Mouse (Mus musculus) bone marrow, adult 2 months (tissue): Measurements from ENCODE around the gene Atp8a2. TPM values are rescaled to one million over a fixed set of nuclear protein-coding genes. Genes with fewer than 3 reads are reported as not detected.

ENCODE experiments used
- H3K27ac ChIP-seq: fragments of 200-500 bp; 2 replicates; pipeline ENCODE4 v1.5.1; 2012; ENCODE audit warnings: low read depth, mild to moderate bottlenecking, control low read depth, inconsistent platforms, low read length; ENCODE audit not compliant: control insufficient read depth, poor library complexity, insufficient read depth
- H3K4me1 ChIP-seq: fragments of 200-500 bp; 2 replicates; pipeline ENCODE4 v1.6.1; 2011; ENCODE audit warnings: low read length; ENCODE audit not compliant: control insufficient read depth, insufficient read depth
- H3K4me3 ChIP-seq: fragments of 200-500 bp; replicated peaks from 2 replicates; pipeline ENCODE3; 2011; ENCODE audit warnings: mild to moderate bottlenecking, low read depth, low read length, control low read depth; ENCODE audit not compliant: control insufficient read depth
- CTCF ChIP-seq: fragments of 200-500 bp; IDR thresholded peaks from 2 replicates; pipeline ENCODE4 v1.5.1; 2011; ENCODE audit warnings: low read length, control low read depth; ENCODE audit not compliant: control insufficient read depth, insufficient read depth
- POLR2A ChIP-seq: fragments of 200-500 bp; IDR thresholded peaks from 2 replicates; pipeline ENCODE4 v1.6.1; 2011; ENCODE audit warnings: low read depth, mild to moderate bottlenecking, control low read depth, low read length, borderline replicate concordance; ENCODE audit not compliant: control insufficient read depth
- WGBS: fragments of 180-500 bp; shearing (Covaris S2); methylation state at CpG from one replicate; pipeline ENCODE4 v1.1.7; 2018; 5-methylcytosine and 5-hydroxymethylcytosine counted together
- polyA plus RNA-seq: library from polyadenylated mRNA; stranded (reverse); fragments of >200 nt; gene quantifications from 2 replicates; pipeline ENCODE4 v1.2.4, GENCODE M21; 2011; ENCODE audit warnings: low replicate concordance; ENCODE audit not compliant: missing spikeins, insufficient read depth, insufficient read length

The Atp8a2 gene
- polyA plus RNA-seq, 1 experiment: 0.20 TPM

DNA sequence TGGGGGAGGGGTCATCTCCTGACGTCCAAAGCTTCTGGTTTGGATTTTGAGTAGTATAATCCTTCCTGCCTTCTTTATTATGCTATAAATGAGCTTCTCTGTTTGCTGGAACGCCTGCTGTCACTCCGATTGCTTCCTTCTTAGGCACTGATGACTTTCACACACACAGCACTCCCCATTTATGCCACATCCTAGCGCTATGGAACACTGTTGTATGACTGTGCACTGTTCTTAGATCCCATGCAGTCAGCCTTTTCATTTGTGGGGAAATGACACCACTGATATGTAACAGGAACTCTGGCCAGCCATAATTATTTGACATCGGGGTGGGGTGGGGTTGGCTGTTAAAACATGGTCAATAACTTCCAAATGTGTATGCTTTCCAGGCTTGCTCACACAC is 306.2 kb downstream of the Atp8a2 start:
- H3K4me1 ChIP-seq: no peaks in the 10 kb centered on the region
- 64% methylated on average over 5 of the region's 5 CpGs for WGBS
- no peak overlapping the region for H3K4me3 ChIP-seq
- no peak overlapping the region for H3K27ac ChIP-seq
- TF ChIP-seq CTCF: no peak
- TF ChIP-seq POLR2A: no peak

GRCm38 (mm10) chr14:59890107-59890506 is 306.9 kb downstream of the Atp8a2 start:
- H3K27ac ChIP-seq: no peak overlapping the region
- TF ChIP-seq POLR2A: no peak
- TF ChIP-seq CTCF: no peak
- H3K4me3 ChIP-seq: no peak overlapping the region
- 18% methylated on average over 7 of the region's 7 CpGs for WGBS
- H3K4me1 ChIP-seq: no peaks in the 10 kb centered on the region

DNA sequence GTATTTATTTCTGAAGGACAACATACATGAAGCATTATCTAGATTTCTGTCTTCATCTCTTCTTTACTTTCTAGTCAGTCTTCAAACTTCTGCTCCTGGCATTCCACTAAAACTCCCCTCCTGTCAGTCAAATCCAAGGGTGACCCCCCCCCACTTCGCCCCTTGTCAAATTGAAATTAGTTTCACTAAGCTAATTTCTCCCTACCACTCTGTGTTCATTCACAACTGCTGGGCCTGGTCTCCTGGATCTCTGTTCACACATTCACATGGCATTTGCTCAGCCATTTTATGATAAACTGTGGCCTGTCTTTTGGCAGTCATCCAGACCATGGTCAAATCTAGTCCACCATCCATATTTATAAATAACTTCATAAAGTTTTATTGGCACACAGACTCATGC is 308.5 kb downstream of the Atp8a2 start:
- no peaks in the 10 kb centered on the region for H3K4me1 ChIP-seq
- no peak overlapping the region for H3K4me3 ChIP-seq
- whole genome bisulfite sequencing: 80% methylated on average over 1 of the region's 1 CpGs
- TF ChIP-seq POLR2A: no peak
- TF ChIP-seq CTCF: no peak
- H3K27ac ChIP-seq: no peak overlapping the region

GRCm38 (mm10) chr14:59888046-59888445 is 308.9 kb downstream of the Atp8a2 start:
- no peak overlapping the region for H3K27ac ChIP-seq
- WGBS: 79% methylated on average over 6 of the region's 6 CpGs
- TF ChIP-seq POLR2A (no peak), CTCF (no peak)
- no peak overlapping the region for H3K4me3 ChIP-seq
- no peaks in the 10 kb centered on the region for H3K4me1 ChIP-seq

DNA sequence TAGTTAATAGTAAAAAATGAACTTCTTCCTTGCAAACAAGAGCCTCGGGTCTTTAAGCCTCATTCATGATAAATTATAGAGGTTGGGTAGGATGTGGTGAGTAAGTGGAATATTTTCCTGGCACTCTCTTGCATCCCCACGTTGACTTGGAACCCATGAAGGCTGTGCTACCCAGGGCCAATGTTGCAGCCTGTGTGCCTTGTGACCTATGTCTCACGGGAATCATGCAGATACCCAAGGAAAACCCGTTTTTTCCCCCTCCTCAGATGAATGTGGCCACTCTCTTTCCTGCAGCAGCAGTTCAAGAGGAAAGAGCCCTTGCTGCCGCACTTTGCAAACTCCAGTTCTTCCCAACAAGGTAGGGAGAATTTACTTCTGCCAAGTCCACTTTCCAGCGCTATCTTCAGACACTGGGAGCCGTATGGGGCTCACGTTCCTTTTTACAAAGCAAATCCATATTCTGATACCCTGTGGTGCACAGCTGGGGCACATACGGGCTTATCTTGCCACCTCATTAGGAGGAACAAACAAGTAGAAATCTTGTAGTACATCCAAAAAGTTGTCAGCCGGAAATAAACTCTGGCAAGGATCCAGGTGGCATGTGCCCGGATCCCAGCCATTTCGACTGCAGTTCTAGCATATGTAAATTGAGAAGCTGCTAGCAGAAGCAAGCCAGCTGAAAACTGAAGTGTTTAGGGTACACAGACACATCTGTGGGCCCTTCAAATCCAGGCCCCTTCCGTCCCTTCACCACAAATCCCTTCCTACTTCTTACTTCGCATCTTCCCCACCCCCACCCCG is 309.7 kb downstream of the Atp8a2 start:
- H3K27ac ChIP-seq: no peak overlapping the region
- no peak overlapping the region for H3K4me3 ChIP-seq
- TF ChIP-seq POLR2A (no peak), CTCF (no peak)
- WGBS: 9% methylated on average over 15 of the region's 15 CpGs
- no peaks in the 10 kb centered on the region for H3K4me1 ChIP-seq

DNA sequence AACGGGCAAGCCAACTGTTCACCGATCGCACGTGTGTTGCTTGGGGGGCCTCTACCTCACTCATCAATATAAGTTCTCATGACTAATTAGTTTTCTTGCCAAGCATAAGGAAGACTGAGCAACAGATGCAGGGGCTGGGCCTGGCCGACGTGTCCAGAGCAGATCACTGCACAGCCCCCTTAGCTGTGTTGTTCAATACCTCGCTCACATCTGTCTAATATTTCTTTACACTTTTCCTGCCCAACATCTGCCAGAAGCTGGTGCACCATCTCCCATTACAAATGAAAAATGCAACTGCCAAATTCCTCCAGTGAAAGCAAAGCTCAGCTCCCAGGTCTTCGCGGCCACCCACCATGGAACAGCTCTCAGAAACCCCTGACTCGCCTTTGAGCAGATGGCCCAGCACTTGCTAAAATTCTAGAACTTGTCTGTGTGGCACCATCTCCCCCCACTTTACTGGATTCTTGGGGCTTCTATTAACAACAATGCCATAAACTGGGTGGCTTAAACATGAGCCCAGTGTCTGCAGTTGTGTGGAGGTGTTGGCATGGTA is 313.4 kb downstream of the Atp8a2 start:
- Histone ChIP-seq H3K27ac (no peak overlapping the region), H3K4me3 (no peak overlapping the region), H3K4me1 (no peaks in the 10 kb centered on the region)
- TF ChIP-seq CTCF: no peak
- no peak for TF ChIP-seq POLR2A
- 91% methylated on average over 10 of the region's 10 CpGs for WGBS

- no peak overlapping the region for H3K4me3 ChIP-seq
- no peak overlapping the region for H3K27ac ChIP-seq
- 75% methylated on average over 3 of the region's 3 CpGs for WGBS
- TF ChIP-seq CTCF: no peak
- TF ChIP-seq POLR2A: no peak
- no peaks in the 10 kb centered on the region for H3K4me1 ChIP-seq
Measured at GRCm38 (mm10) chr14:59880829-59881228, 316.1 kb downstream of the Atp8a2 start.

DNA sequence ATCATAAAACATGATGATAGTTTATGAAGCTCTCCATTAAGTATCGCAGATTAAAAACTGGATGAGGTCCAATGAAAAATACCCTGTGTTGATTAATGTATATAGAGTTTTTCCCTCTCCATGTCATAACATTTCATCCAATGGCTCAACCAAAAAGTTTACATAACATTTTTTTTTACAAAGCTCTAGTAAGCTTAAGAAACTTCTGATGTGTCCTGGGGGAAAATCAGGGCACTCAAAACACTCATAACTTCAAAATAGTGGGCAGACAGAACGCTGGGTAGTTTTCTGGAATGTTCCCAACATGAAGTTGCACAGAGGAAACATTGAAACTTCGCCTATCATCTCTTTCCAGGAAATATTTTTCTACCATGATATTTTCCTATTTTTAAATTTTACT is 318.7 kb downstream of the Atp8a2 start:
- TF ChIP-seq POLR2A (no peak), CTCF (no peak)

More for the DNA sequence above, 318.7 kb downstream of the Atp8a2 start:
- no peak overlapping the region for H3K4me3 ChIP-seq
- H3K27ac ChIP-seq: no peak overlapping the region
- no peaks in the 10 kb centered on the region for H3K4me1 ChIP-seq
- 80% methylated on average over 3 of the region's 3 CpGs for WGBS
